Mouse (Mus musculus) frontal cortex, postnatal 36 days (tissue): Measurements from ENCODE around the gene Hist1h4a.
"Not testable (repeated sequence)": the region's sequence is repeated elsewhere in the genome, so short reads cannot be mapped to it uniquely, and the experiment has no call there.

Experiments
- DNase-seq, 2 experiments: peaks; one replicate each; pipeline ENCODE4 v3.0.0; 2022; ENCODE audit warnings: low spot score in 2 of 2

Hist1h4a gene

GRCm38 (mm10) chr13:23743215-23743614 is 17.8 kb downstream of the Hist1h4a start:
- DNase-seq, result no peak

DNA sequence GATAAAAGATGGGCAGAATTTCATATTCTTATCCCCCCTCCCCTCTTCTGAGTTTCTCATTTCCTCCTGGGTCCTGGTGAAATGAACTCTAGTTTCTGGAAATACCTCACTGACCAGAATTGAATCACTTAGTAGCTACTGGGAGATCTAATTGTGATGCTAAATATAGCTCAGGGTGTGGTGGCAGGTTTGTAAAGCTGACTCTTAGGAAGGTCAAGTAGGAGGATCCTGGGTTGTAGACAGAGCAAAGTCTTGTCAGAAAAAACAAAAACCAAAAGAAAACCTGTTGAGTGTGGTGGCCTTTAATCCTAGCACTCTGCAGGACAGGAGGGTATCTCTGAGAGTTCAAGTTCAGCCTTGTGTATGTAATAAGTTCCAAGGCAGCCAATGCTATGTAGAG is 19.0 kb downstream of the Hist1h4a start:
- DNase-seq, result no peak

- no peak for DNase-seq
Observed at GRCm38 (mm10) chr13:23740910-23741309, 20.1 kb downstream of the Hist1h4a start.

- DNase-seq, result no peak
Observed at GRCm38 (mm10) chr13:23740256-23740840, 20.7 kb downstream of the Hist1h4a start.

DNA sequence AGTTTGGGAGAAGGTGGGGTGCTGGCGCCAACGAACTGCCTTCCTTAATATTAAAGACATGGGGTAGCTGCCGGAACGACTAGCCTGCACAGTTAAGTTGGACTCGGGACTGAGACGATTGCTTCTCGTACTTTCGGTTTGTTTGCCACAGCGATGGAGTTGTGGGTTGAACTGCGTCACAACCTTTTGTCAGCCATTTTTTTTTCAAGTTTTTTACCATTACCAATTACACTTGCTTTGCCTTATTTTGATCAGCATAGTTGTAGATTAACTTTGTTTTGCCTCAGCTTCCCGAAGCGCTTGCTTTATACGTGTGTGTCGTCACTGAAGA is 21.1 kb downstream of the Hist1h4a start:
- DNase-seq, result no peak

- DNase-seq, result peak; percentile 92 to 96
Observed at GRCm38 (mm10) chr13:23739069-23739921, 21.7 kb downstream of the Hist1h4a start.

DNA sequence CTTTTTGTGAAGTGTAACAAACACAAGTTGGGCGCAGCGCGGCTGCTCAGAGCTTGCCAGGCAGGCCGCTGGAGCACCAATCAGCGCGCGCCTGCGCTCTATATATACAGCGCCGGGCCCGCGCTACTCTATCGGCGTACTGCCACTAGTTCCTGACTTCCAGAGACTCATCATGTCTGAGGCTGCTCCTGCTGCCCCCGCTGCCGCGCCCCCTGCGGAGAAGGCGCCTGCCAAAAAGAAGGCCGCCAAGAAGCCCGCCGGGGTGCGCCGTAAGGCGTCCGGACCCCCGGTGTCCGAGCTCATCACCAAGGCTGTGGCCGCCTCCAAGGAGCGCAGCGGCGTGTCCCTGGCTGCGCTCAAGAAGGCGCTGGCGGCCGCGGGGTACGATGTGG is 22.4 kb downstream of the Hist1h4a start, which contains the start of gene Hist1h1c:
TSS of gene Hist1h1c (plus strand) at position 132 of the 392 bp plus-strand sequence.
- peak; percentile 85 to 94 for DNase-seq

DNA sequence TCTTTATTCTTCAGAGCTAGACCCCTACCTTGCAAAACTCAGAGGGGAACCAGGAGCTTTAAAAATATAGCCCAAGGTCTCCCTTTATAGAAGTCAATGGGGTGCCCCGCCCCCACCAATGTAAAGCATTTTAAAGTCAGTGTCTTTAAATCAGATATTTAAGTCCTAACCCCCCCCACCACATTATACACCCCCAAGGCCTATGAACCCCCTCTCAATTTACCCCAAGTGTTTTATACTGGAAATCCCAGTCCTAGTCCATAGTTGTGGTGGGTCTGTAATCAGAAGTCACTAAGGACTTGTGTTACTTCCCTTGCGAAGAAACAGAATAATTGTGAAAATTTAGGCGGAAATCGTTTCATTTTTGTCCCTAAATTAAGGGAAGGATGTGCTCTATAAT is 23.0 kb downstream of the Hist1h4a start:
- DNase-seq, result no peak

GRCm38 (mm10) chr13:23737091-23737490 is 23.9 kb downstream of the Hist1h4a start:
- DNase-seq, result no peak

- peak in 1 of 2 experiments; percentile 46 for DNase-seq
Observed at GRCm38 (mm10) chr13:23732156-23732804, 28.8 kb downstream of the Hist1h4a start.

- DNase-seq, result no peak
Observed at GRCm38 (mm10) chr13:23730479-23730878, 30.6 kb downstream of the Hist1h4a start.

DNA sequence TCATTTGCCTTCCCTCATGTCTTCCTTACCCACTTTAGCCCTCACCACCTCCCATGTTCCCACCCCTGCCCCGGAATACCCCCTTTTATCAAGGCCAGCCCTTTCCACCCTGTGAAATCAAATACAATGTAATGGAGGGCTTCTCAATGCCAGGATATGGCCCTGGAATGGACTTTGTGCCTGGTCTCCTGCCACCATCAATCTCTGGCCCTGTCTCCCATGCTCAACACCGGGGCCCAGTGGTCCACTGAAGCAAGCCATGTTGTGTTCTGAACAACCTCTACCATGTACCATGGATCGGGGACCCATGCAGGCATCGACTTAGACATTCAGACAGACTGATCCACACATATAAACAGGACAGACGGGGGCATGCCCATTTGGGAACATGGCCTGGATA is 31.3 kb downstream of the Hist1h4a start:
- DNase-seq, result no peak

GRCm38 (mm10) chr13:23729192-23729525 is 31.9 kb downstream of the Hist1h4a start:
- DNase-seq, result no peak

DNA sequence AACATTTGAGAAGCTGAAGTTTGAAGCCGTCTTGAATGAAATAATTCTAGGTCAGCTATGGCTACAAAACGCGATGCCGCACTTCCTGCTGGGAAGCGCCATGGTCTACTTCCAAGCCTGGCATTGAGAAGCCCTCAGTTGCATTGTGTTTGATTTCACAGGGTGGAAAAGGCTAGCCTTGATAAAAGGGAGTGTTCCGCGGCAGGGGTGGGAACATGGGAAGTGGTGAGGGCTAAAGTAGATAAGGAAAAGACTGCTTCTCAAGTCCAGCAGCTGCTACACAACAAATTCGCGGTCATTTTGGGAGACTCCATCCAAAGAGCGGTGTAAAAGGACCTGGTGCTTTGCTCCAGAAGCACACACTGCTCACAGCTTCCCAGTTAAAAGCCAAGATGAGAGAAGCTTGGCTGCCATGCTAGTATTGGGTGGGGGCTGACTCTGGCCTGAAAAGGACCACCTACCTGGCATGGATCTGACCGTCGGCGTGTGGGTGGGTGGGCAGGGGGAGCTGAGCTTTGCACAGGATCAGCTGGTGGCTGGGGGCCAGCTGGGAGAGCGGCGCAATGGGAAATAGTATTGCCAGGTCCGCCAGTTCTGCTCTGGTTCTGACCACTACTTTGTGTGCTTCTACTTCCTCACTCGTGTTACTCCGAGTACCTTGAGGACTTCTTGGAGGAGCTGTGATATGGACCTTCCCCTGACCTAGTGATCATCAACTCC is 32.4 kb downstream of the Hist1h4a start:
- no peak for DNase-seq

GRCm38 (mm10) chr13:23725213-23725612 is 35.8 kb downstream of the Hist1h4a start:
- no peak for DNase-seq

- no peak for DNase-seq
Observed at GRCm38 (mm10) chr13:23724239-23724638, 36.8 kb downstream of the Hist1h4a start.

DNA sequence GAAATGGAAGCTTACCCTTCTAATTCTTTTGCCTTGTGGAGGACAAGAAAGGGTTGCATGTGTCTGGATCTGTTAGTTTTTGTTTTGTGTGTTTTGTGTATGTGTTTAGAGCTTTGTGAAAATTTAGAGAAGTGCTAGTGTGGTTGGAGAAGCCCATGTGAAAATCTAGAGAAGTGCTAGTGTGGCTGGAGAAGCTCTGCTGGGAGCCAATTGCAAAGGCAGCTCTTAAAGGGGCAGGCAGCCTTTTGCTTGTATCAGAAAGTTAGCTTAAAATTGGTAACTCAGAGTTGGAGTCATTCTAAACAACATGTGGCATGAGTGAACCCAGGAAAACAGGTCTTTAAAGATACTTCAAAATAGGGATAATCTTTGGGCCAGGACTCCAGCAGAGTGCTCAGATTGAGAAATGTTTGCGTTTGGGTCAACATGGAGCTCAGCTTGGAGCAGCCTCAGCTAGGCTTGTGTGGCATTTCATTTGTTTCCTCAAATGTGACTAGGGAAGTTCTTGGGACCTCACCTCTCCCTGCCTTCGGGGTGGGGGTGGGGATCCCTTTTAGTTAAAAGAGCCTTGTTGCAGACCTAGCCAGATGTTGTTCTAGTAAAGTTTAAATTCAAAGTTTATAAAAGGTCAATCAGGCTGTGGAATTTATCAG is 43.3 kb downstream of the Hist1h4a start:
- DNase-seq, result not testable (repeated sequence)

GRCm38 (mm10) chr13:23717176-23717575 is 43.9 kb downstream of the Hist1h4a start:
- no peak for DNase-seq

- no peak for DNase-seq
Observed at GRCm38 (mm10) chr13:23716261-23717042, 44.6 kb downstream of the Hist1h4a start.
